In the genomic region with DNA sequence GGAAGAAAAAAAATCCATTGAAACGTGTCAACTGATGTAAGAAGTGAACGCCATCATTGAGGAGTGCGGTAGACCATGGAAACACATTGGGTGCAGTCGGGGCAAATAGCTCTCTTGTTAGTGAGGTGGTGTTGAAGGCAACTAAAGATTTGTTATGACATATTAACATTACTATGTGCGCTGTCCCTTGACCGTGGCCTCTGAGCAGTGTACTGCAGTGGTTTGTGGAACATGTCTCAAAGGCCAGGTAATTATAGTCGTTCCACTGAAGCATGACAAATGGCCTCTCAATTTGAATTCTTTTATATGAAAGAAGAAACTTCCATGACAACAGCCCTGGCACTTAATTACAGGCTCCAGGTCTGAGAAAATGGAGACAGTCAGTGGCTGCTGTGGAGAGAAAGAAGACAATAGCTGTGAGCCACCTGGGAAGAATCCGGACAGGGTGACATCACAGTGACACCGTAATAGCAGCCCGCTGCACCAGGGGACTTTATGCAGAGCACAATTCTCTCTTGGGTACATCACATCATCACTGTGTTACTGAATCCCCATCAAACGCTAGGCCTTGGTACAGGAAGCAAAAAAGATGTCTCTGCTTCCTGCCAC, we compare ENCODE assay signal across 19 mouse cellular contexts.
DNase-seq lines count a peak whose midpoint lies in the region; ATAC-seq and TF ChIP-seq lines count a peak whose summit lies in the region.
"Had no signal": no experiment of that assay in that cellular context is flagged by ENCODE, and none has a peak within 500 bp of the region (broad histone marks: within the 10 kb centered on the region; RNA-seq: fewer than 3 reads in every experiment).

No protein-coding gene starts in this region.

- peak; percentile 62; the same call in 1 of the 2 replicates for ATAC-seq in embryonic facial prominence, embryonic 14.5 days (ENCODE audit: low read depth)
- 0 out of 2 replicates have a peak, but pooled peaks have one; percentile 32 for ATAC-seq in forebrain, embryonic 15.5 days (replicated peaks)
- ATAC-seq in frontal cortex, adult (ENCODE audit: low TSS enrichment), result no peak
- ATAC-seq: CD4-positive, CD25-positive, alpha-beta regulatory T cell, adult 4 months; midbrain, embryonic 15.5 days had no signal

- H3K4me3 ChIP-seq in embryonic facial prominence, embryonic 14.5 days (ENCODE audit: low read depth, low read length), result no peak overlapping the region
- H3K4me3 ChIP-seq in embryonic facial prominence, embryonic 10.5 days, result no peak overlapping the region
- no peak overlapping the region for H3K4me3 ChIP-seq in CH12.LX (replicated peaks in 1 of 3; ENCODE audit: low read depth in 2 of 3, low read length in 2 of 3, poor library complexity in 1 of 3)
- no peak overlapping the region for H3K4me3 ChIP-seq in forebrain, embryonic 15.5 days
- H3K4me3 ChIP-seq: limb, embryonic 13.5 days; liver, embryonic 15.5 days; midbrain, embryonic 15.5 days; stomach, embryonic 15.5 days had no signal

- no peak overlapping the region for H3K27ac ChIP-seq in embryonic facial prominence, embryonic 14.5 days (replicated peaks; ENCODE audit: low read depth, low read length)
- H3K27ac ChIP-seq in embryonic facial prominence, embryonic 10.5 days (replicated peaks), result no peak overlapping the region
- H3K27ac ChIP-seq in CH12.LX (ENCODE audit: insufficient read depth, low read depth), result no peak overlapping the region
- H3K27ac ChIP-seq in forebrain, embryonic 15.5 days (replicated peaks), result no peak overlapping the region
- H3K27ac ChIP-seq: limb, embryonic 13.5 days; liver, embryonic 15.5 days; midbrain, embryonic 15.5 days; stomach, embryonic 15.5 days had no signal

- no peak for TF ChIP-seq RAD21 in CH12.LX (IDR thresholded peaks at IDR 0.05; ENCODE audit: low read depth, low read length)

- no peaks in the 10 kb centered on the region for H3K36me3 ChIP-seq in embryonic facial prominence, embryonic 14.5 days (ENCODE audit: control insufficient read depth, insufficient read depth, low read length)
- H3K36me3 ChIP-seq in embryonic facial prominence, embryonic 10.5 days (replicated peaks), result no peaks in the 10 kb centered on the region
- no peaks in the 10 kb centered on the region for H3K36me3 ChIP-seq in CH12.LX (replicated peaks in 1 of 2; ENCODE audit: control insufficient read depth in 1 of 2, insufficient read depth in 1 of 2, low read length in 1 of 2)
- no peaks in the 10 kb centered on the region for H3K36me3 ChIP-seq in forebrain, embryonic 15.5 days
- H3K36me3 ChIP-seq: G1E; limb, embryonic 13.5 days; liver, embryonic 15.5 days; midbrain, embryonic 15.5 days; stomach, embryonic 15.5 days had no signal

- no peak for TF ChIP-seq CTCF in CH12.LX (conservative IDR thresholded peaks at IDR 0.05 in 1 of 2, IDR thresholded peaks at IDR 0.05 in 1 of 2; ENCODE audit: low read depth in 2 of 2, low read length in 2 of 2)

- dilution Hi-C loops in CH12.LX (cut with MboI; ENCODE audit: extremely low pct_ligation_motif_present, extremely low pct_unique_long_range_greater_than_20kb, low sequenced_read_pairs), result no loop called here

- 77% methylated on average over 11 of the region's 11 CpGs for WGBS in embryonic facial prominence, embryonic 14.5 days
- WGBS in embryonic facial prominence, embryonic 10.5 days, result 78% methylated on average over 11 of the region's 11 CpGs
- WGBS in forebrain, embryonic 15.5 days, result 28% methylated on average over 11 of the region's 11 CpGs

- no peak for DNase-seq in embryonic facial prominence, embryonic 14.5 days (ENCODE audit: low spot score)
- no peak for DNase-seq in embryonic facial prominence, embryonic 10.5 days (ENCODE audit: low spot score)
- peak; percentile 69 for DNase-seq in kidney, adult 9 months
- DNase-seq in kidney, postnatal 14 days, result no peak
- DNase-seq in CH12.LX (ENCODE audit: extremely low read depth), result peak; percentile 27
- DNase-seq in gastrocnemius, postnatal 36 days, result no peak
- DNase-seq: adrenal gland, postnatal 25 days; cerebellum, postnatal 36 days; gastrocnemius, postnatal 10 days; right cerebral cortex, postnatal 25 days; thymus, adult 2 months had no signal

- H3K27me3 ChIP-seq in embryonic facial prominence, embryonic 14.5 days (replicated peaks; ENCODE audit: control insufficient read depth, insufficient read depth, low read length), result no peaks in the 10 kb centered on the region
- no peaks in the 10 kb centered on the region for H3K27me3 ChIP-seq in embryonic facial prominence, embryonic 10.5 days (replicated peaks; ENCODE audit: low read depth, poor library complexity, severe bottlenecking)
- no peaks in the 10 kb centered on the region for H3K27me3 ChIP-seq in CH12.LX (replicated peaks)
- no peaks in the 10 kb centered on the region for H3K27me3 ChIP-seq in forebrain, embryonic 15.5 days
- H3K27me3 ChIP-seq: limb, embryonic 13.5 days; liver, embryonic 15.5 days; midbrain, embryonic 15.5 days; stomach, embryonic 15.5 days had no signal

- TF ChIP-seq POLR2A in CH12.LX (IDR thresholded peaks at IDR 0.05; ENCODE audit: low read depth, low read length), result no peak

- no peaks in the 10 kb centered on the region for H3K79me2 ChIP-seq in CH12.LX (replicated peaks; ENCODE audit: control insufficient read depth, extremely low read depth, insufficient read depth, poor library complexity, severe bottlenecking)

- H3K9me3 ChIP-seq in embryonic facial prominence, embryonic 14.5 days (ENCODE audit: control insufficient read depth, low read length), result no peaks in the 10 kb centered on the region
- H3K9me3 ChIP-seq in embryonic facial prominence, embryonic 10.5 days, result no peaks in the 10 kb centered on the region
- no peaks in the 10 kb centered on the region for H3K9me3 ChIP-seq in CH12.LX (replicated peaks; ENCODE audit: low read length)
- H3K9me3 ChIP-seq in forebrain, embryonic 15.5 days, result no peaks in the 10 kb centered on the region
- H3K9me3 ChIP-seq: limb, embryonic 13.5 days; liver, embryonic 15.5 days; midbrain, embryonic 15.5 days; stomach, embryonic 15.5 days had no signal

- H3K4me2 ChIP-seq in embryonic facial prominence, embryonic 14.5 days (ENCODE audit: low read depth, low read length), result no peak overlapping the region
- H3K4me2 ChIP-seq in CH12.LX (ENCODE audit: insufficient read depth, low read depth, poor library complexity, severe bottlenecking), result no peak overlapping the region
- no peak overlapping the region for H3K4me2 ChIP-seq in forebrain, embryonic 15.5 days (replicated peaks)
- H3K4me2 ChIP-seq: limb, embryonic 13.5 days; liver, embryonic 15.5 days; midbrain, embryonic 15.5 days; stomach, embryonic 15.5 days had no signal

- H3K9ac ChIP-seq in embryonic facial prominence, embryonic 14.5 days (ENCODE audit: low read depth, low read length), result no peak overlapping the region
- no peak overlapping the region for H3K9ac ChIP-seq in CH12.LX (ENCODE audit: insufficient read depth, low read depth)
- H3K9ac ChIP-seq in forebrain, embryonic 15.5 days (replicated peaks), result no peak overlapping the region
- H3K9ac ChIP-seq: limb, embryonic 13.5 days; liver, embryonic 15.5 days; midbrain, embryonic 15.5 days; stomach, embryonic 15.5 days had no signal

- H3K4me1 ChIP-seq in embryonic facial prominence, embryonic 14.5 days (ENCODE audit: control insufficient read depth, insufficient read depth, low read length), result no peaks in the 10 kb centered on the region
- H3K4me1 ChIP-seq in embryonic facial prominence, embryonic 10.5 days, result peaks cover 10% of the 10 kb centered on the region
- peaks cover 4 to 17% of the 10 kb centered on the region in 2 experiments; a peak in 3 of 4 replicates for H3K4me1 ChIP-seq in CH12.LX (ENCODE audit: control insufficient read depth in 1 of 2, insufficient read depth in 2 of 2)
- no peaks in the 10 kb centered on the region for H3K4me1 ChIP-seq in forebrain, embryonic 15.5 days
- H3K4me1 ChIP-seq: liver, embryonic 15.5 days; stomach, embryonic 15.5 days had no signal

- no peak for TF ChIP-seq EP300 in CH12.LX (IDR thresholded peaks at IDR 0.05; ENCODE audit: low read length)

- intact Hi-C loops in gastrocnemius, postnatal 36 days (cut with DNase I), result no loop called here

- in situ Hi-C loops in CH12.LX (cut with MboI; ENCODE audit: low pct_ligation_motif_present, low pct_unique_long_range_greater_than_20kb, low sequenced_read_pairs), result no loop called here

TF ChIP-seq in CH12.LX, 34 proteins besides CTCF, POLR2A, EP300 and RAD21:
- TF ChIP-seq UBTF (IDR thresholded peaks at IDR 0.05; ENCODE audit: low read depth, low read length) (no peak), ZMIZ1 (IDR thresholded peaks at IDR 0.05; ENCODE audit: low read depth, low read length) (no peak), POLR2AphosphoS2 (IDR thresholded peaks at IDR 0.05; ENCODE audit: low read depth, low read length) (no peak), SIN3A (IDR thresholded peaks at IDR 0.05; ENCODE audit: low read length) (no peak), MAX (IDR thresholded peaks at IDR 0.05; ENCODE audit: low read length) (no peak), NELFE (IDR thresholded peaks at IDR 0.05; ENCODE audit: low read depth, low read length) (no peak), ZKSCAN1 (IDR thresholded peaks at IDR 0.05; ENCODE audit: borderline replicate concordance, low read depth, low read length) (no peak)

Comparison
In these comparisons a context has a peak if more than half of its experiments do, and no peak if none do; other contexts are left out.
1. DNase-seq: peak in kidney, adult 9 months (single experiment) and CH12.LX (single experiment); none in embryonic facial prominence, embryonic 14.5 days (single experiment), embryonic facial prominence, embryonic 10.5 days (single experiment), kidney, postnatal 14 days (single experiment) and gastrocnemius, postnatal 36 days (0 of 2).